Comparison of ENCODE assay signal across 13 mouse cellular contexts in the genomic region with DNA sequence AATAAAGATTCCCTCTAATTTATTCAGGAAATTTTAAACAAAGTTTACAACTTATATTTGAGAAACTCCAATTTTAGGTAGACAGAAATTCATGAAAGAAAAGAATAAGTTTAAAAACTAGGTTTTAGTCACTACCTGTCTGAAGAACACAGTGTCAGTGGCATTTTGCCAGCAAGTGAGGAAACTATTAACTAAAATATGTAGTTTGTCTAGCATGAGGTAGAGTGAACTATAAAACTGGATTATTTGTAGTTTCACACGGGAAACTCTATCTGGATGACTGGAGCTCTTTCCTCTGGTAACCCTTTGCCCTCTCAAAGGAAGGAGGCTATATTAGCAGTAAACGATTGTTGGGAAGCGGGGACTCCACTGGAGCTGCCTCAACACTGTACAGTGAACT.
"Had no signal": no experiment of that assay in that cellular context is flagged by ENCODE, and none has a peak within 500 bp of the region (broad histone marks: within the 10 kb centered on the region; RNA-seq: fewer than 3 reads in every experiment).

No protein-coding gene starts in this region.

- H3K4me3 ChIP-seq: hindbrain, embryonic 13.5 days; limb, embryonic 12.5 days; liver, embryonic 15.5 days; midbrain, embryonic 15.5 days; neural tube, embryonic 12.5 days had no signal

- H3K27me3 ChIP-seq: hindbrain, embryonic 13.5 days; limb, embryonic 12.5 days; liver, embryonic 15.5 days; midbrain, embryonic 15.5 days; neural tube, embryonic 12.5 days had no signal

- H3K9ac ChIP-seq: hindbrain, embryonic 13.5 days; limb, embryonic 12.5 days; liver, embryonic 15.5 days; midbrain, embryonic 15.5 days; neural tube, embryonic 12.5 days had no signal

- H3K36me3 ChIP-seq: midbrain, embryonic 15.5 days had no signal

- ATAC-seq: hindbrain, postnatal 0 days; midbrain, embryonic 15.5 days had no signal

- H3K9me3 ChIP-seq: liver, embryonic 15.5 days; midbrain, embryonic 15.5 days; neural tube, embryonic 12.5 days had no signal

- DNase-seq: layer of hippocampus, adult 9-11 months; layer of hippocampus, postnatal 36 days; lung, postnatal 4 days; thymus, postnatal 4 days had no signal

- H3K4me2 ChIP-seq: hindbrain, embryonic 13.5 days; limb, embryonic 12.5 days; liver, embryonic 11.5 days; liver, embryonic 15.5 days; midbrain, embryonic 11.5 days; midbrain, embryonic 15.5 days; neural tube, embryonic 12.5 days had no signal

- H3K27ac ChIP-seq: hindbrain, embryonic 13.5 days; hindbrain, postnatal 0 days; limb, embryonic 12.5 days; liver, embryonic 15.5 days; midbrain, embryonic 15.5 days; neural tube, embryonic 12.5 days; stomach, postnatal 0 days had no signal

- H3K4me1 ChIP-seq: hindbrain, embryonic 13.5 days; limb, embryonic 12.5 days; liver, embryonic 15.5 days; midbrain, embryonic 15.5 days; neural tube, embryonic 12.5 days had no signal
